Mouse (Mus musculus) liver (tissue): ENCODE results near the gene Slc16a10.
"Not testable (repeated sequence)": the region's sequence is repeated elsewhere in the genome, so short reads cannot be mapped to it uniquely, and the experiment has no call there.

ENCODE experiments used
- DNase-seq: peaks from one replicate; pipeline ENCODE4 v3.0.0-alpha.2; 2020; ENCODE audit warnings: mixed read lengths

Gene Slc16a10

DNA sequence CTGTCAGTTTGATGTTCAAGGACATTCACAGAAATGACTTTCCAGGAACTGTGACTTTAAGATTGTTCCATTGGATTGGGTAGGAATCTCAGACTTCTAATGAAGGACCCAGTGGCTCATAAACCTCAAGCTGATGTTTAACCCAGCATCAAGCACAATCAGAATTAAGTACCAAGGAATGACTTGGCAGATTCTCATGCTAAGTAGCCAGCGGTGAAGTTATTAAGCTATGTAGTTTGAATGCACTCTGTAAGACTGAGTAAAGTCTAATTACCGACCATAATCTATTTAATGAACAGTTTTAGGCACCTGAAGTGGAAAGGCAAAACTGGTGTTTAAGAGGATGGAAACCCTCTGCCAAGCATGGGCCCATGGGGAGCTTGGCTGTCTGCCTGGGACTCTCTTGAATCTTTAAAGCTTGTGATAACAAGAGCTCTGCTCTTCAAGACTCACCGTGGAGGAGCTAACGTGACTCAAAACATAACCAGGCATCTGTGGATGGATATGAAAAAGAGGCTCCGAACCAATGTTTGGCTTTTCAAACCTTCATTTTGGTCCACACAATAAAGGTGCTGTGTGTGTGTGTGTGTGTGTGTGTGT, 123.7 kb downstream of the Slc16a10 start:
- DNase-seq, result no peak

DNA sequence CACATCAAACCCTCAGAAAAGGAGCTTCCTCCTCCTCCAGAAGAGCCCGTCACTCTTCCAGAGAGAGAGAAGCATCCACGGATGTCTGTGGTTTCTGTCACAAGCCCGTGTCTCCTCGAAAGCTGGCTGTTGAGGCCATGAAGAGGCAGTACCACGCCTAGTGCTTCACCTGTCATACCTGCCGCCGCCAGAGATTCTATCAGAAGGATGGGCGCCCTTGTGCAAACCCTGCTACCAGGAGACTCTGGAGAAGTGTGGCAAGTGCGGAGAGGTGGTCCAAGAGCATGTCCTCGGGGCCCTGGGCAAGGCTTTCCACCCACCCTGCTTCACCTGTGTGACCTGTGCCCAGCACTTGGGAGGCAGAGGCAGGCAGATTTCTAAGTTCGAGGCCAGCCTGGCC, 132.5 kb downstream of the Slc16a10 start:
- DNase-seq, result no peak

DNA sequence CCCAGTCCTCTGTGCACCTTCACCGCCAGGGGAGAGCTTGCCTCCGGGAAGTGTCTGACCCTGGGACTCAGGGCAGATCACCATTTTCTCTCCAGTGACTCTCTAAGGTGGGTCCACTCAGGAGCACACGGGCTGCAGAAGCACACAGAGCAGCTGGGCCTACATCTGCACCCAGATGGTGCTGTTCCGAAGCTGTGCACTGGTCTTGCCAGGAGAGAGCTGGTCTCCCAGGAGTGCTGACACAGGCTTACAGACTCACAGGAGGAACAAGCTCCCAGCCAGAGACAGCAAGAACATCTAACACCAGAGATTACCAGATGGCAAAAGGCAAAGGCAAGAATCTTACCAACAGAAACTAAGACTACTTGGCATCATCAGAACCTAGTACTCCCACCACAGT, 133.2 kb downstream of the Slc16a10 start:
- DNase-seq, result not testable (repeated sequence)

DNA sequence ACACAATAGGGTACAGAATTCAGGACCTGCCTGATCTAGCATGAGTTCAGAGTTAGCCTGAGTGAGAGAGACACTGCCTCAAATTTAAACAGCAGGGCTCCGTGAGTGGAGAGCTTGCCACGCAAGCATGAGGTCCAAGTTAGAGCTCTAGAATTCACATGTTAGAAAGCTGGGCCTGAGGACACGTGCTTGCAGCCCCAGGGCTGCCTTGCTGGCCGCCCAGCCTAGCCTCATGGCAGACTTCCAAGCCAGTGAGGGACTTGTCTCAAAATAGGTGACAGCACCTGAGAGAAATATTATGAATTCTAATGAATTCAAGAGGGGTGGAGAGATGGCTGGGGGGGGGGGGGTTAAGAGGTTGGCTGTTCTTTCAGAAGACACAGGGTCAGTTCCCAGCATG, 134.1 kb downstream of the Slc16a10 start:
- DNase-seq, result no peak

DNA sequence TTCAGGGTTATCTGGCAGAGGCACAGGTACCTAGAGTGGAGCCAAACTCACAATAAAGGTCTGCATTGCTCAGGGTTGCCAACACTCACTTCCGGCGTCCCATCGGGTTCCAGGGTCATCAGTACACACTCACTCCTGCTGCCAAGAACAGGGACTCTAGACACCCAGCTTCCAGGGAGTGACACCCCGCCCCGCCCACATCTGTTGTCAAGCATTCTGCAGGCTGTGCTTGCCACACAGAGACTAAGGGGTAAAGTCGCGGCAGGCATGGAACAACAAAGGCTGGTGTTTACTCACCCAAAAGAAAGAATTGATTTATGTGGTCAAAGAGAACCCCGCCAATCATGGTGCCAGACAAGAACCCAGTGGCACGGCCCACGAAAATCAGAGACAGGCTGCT, 135.1 kb downstream of the Slc16a10 start:
- DNase-seq, result peak; percentile 30

DNA sequence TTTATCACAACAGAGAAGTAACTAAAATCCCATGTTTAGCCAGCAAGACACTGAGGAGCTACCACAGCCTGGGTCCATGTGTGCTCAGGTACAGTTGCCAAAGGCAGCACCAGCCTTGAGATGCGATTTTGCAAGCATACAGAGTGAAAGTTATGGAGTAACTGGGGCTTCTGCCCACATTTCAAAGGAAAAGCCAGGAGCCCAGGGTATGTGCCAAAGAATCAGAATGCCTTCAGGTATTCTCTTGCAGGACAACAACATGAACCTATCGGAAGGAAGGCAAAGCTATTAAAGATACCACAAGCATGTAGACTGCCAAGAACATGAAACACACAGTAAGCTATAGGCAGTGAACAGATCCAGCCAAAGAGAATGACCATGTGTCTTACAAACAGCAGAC, 141.3 kb downstream of the Slc16a10 start:
- DNase-seq, result no peak

- DNase-seq, result peak; percentile 24
Measured at GRCm38 (mm10) chr10:39991155-39991554, 150.9 kb downstream of the Slc16a10 start.

GRCm38 (mm10) chr10:39986466-39986865, 155.6 kb downstream of the Slc16a10 start, which contains the start of gene Mfsd4b5:
Mfsd4b5 (minus strand) TSS chr10:39986646.
- no peak for DNase-seq
